Mouse (Mus musculus) cortical plate, adult 2 months (tissue): Measurements from ENCODE around the gene Wipf3.

Experiments
- CTCF ChIP-seq: fragments of 200-500 bp; IDR thresholded peaks from 2 replicates; pipeline ENCODE4 v1.5.1; 2011; ENCODE audit warnings: mild to moderate bottlenecking, control low read depth, low read length; ENCODE audit not compliant: insufficient read depth; ENCODE audit errors: extremely low read depth
- POLR2A ChIP-seq: fragments of 200-500 bp; IDR thresholded peaks from 2 replicates; pipeline ENCODE4 v1.6.1; 2011; ENCODE audit warnings: mild to moderate bottlenecking, low read length, control low read depth; ENCODE audit not compliant: insufficient read depth; ENCODE audit errors: extremely low read depth

DNA sequence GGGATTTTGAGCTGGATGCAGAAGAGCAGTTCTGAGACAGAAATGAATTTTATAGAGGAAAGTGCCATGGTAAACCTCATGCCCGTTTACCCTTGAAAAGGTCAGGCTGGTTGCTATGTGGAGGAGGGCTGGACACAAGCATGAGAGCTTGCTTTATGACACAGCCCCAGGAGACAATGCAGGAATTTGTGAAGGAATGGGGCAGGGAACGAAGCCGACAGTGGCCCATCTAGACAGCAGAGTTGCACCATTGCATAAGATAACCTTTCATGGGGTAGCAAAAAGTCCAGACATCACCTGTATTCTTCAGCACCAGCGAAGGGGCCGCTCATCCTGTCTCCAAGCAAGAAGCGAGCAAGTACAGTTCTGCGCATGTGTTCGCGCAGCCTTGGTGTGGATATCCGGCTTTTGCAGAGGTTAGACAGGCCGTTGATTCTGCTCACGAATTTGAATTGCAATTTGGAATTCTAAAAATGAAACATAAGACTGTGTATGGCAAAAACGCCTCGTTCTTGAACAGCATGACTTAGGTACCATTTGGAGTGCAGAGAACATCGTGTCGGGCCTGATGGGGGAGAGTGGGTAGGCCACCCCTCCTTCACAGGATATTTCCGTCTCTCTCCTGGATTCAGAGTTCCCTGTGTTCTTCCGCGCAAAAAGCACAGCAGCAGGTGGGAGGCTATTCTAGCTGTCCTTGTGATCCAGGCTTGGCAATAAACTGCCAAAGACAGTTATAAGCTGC lies 46.7 kb downstream of the Wipf3 start:
- TF ChIP-seq CTCF = no peak
- TF ChIP-seq POLR2A = peak; percentile 36; the same call in 1 of the 2 replicates
